10 mouse cellular contexts compared by ENCODE assay signal in the genomic region with DNA sequence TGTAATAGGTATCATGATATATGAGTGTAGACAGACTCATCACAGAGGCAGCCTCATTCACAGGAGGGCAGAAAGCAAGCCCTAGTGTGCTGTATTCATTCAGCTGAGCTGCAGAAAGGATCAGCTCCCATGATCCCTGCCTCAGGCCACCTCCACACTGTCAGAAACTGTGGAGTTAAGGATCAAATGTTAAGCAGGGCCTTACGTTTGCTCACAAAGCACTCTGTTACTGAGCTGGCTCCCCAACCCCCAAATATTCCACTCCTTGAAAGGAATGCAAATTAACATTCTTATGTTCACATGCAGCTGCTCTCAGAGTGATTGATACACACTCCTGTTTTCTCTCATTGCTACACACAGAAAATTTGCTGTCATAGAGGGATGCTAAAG.
DNase-seq lines count a peak whose midpoint lies in the region; ATAC-seq lines count a peak whose summit lies in the region.
"Had no signal": no experiment of that assay in that cellular context is flagged by ENCODE, and none has a peak within 500 bp of the region (broad histone marks: within the 10 kb centered on the region; RNA-seq: fewer than 3 reads in every experiment).

No protein-coding gene starts in this region.

- H3K27me3 ChIP-seq in forebrain, embryonic 16.5 days (replicated peaks; ENCODE audit: control insufficient read depth, insufficient read depth, low read length), result no peaks in the 10 kb centered on the region

- DNase-seq in right cerebral cortex, postnatal 4 days, result peak; percentile 2
- no peak for DNase-seq in right cerebral cortex, postnatal 36 days (ENCODE audit: low spot score in 2 of 2)
- DNase-seq in mesoderm, embryonic 11.5 days (ENCODE audit: low read depth, low spot score), result peak; percentile 78
- peak; percentile 9 for DNase-seq in yolk sac, embryonic 10.5 days (ENCODE audit: low spot score)
- no peak for DNase-seq in adrenal gland, postnatal 4 days (ENCODE audit: low spot score in 2 of 2)
- no peak for DNase-seq in adrenal gland, postnatal 14 days
- no peak for DNase-seq in left cerebral cortex, adult 18-20 months (ENCODE audit: low spot score in 2 of 2)
- DNase-seq: kidney, postnatal 36 days; lung, postnatal 10 days had no signal

- 9% methylated on average over 1 of the region's 1 CpGs for WGBS in forebrain, embryonic 16.5 days

- ATAC-seq in forebrain, embryonic 16.5 days, result peak; percentile 91

- no peaks in the 10 kb centered on the region for H3K9me3 ChIP-seq in forebrain, embryonic 16.5 days (ENCODE audit: control insufficient read depth, low read length)

- no peak overlapping the region for H3K4me3 ChIP-seq in forebrain, embryonic 16.5 days (replicated peaks; ENCODE audit: low read length)

- H3K9ac ChIP-seq in forebrain, embryonic 16.5 days (replicated peaks; ENCODE audit: low read depth, low read length), result no peak overlapping the region

- H3K27ac ChIP-seq in forebrain, embryonic 16.5 days (ENCODE audit: low read length), result peak overlapping the region; percentile 81

- no peak overlapping the region for H3K4me2 ChIP-seq in forebrain, embryonic 16.5 days (ENCODE audit: low read length)

- H3K36me3 ChIP-seq in forebrain, embryonic 16.5 days (ENCODE audit: control insufficient read depth, insufficient read depth), result no peaks in the 10 kb centered on the region

- peaks cover 12% of the 10 kb centered on the region for H3K4me1 ChIP-seq in forebrain, embryonic 16.5 days (replicated peaks; ENCODE audit: control insufficient read depth, insufficient read depth, low read length)

Comparison
In these comparisons a context has a peak if more than half of its experiments do, and no peak if none do; other contexts are left out.
1. DNase-seq: peak in right cerebral cortex, postnatal 4 days (single experiment), mesoderm, embryonic 11.5 days (single experiment) and yolk sac, embryonic 10.5 days (single experiment); none in right cerebral cortex, postnatal 36 days (0 of 2), adrenal gland, postnatal 4 days (0 of 2), adrenal gland, postnatal 14 days (single experiment) and left cerebral cortex, adult 18-20 months (0 of 2).